ENCODE assay signal across 12 mouse cellular contexts in genomic region chr9:59254716-59255421, GRCm38 (mm10). TPM values are rescaled to one million over a fixed set of nuclear protein-coding genes. Genes with fewer than 3 reads are reported as not detected.
DNase-seq lines count a peak whose midpoint lies in the region; ATAC-seq and TF ChIP-seq lines count a peak whose summit lies in the region.
"Had no signal": no experiment of that assay in that cellular context is flagged by ENCODE, and none has a peak within 500 bp of the region (broad histone marks: within the 10 kb centered on the region; RNA-seq: fewer than 3 reads in every experiment).

No protein-coding gene starts in this region.

- no peak overlapping the region for H3ac ChIP-seq in myocyte (ENCODE audit: control insufficient read depth, insufficient read length)

- no peak overlapping the region for H3K4me2 ChIP-seq in kidney, embryonic 16.5 days (replicated peaks; ENCODE audit: low read depth, low read length)
- peak overlapping the region; percentile 25 for H3K4me2 ChIP-seq in myocyte (ENCODE audit: low read depth)
- H3K4me2 ChIP-seq in lung, postnatal 0 days (replicated peaks; ENCODE audit: low read depth, low read length): no peak overlapping the region
- H3K4me2 ChIP-seq: liver, embryonic 13.5 days had no signal

- H3K27me3 ChIP-seq in kidney, adult 2 months (replicated peaks; ENCODE audit: control insufficient read depth, insufficient read depth, low read length): no peaks in the 10 kb centered on the region
- no peaks in the 10 kb centered on the region for H3K27me3 ChIP-seq in kidney, embryonic 16.5 days (ENCODE audit: insufficient read depth, low read length)
- no peaks in the 10 kb centered on the region for H3K27me3 ChIP-seq in myocyte (ENCODE audit: control insufficient read depth, insufficient read depth, insufficient read length)
- H3K27me3 ChIP-seq in lung, postnatal 0 days (replicated peaks; ENCODE audit: insufficient read depth, low read length): no peaks in the 10 kb centered on the region
- H3K27me3 ChIP-seq: liver, embryonic 13.5 days had no signal

- H3K36me3 ChIP-seq in kidney, adult 2 months (ENCODE audit: control insufficient read depth, insufficient read depth, low read length): no peaks in the 10 kb centered on the region
- no peaks in the 10 kb centered on the region for H3K36me3 ChIP-seq in kidney, embryonic 16.5 days (ENCODE audit: insufficient read depth, low read length)
- H3K36me3 ChIP-seq in myocyte (ENCODE audit: control insufficient read depth, insufficient read depth): no peaks in the 10 kb centered on the region
- no peaks in the 10 kb centered on the region for H3K36me3 ChIP-seq in lung, postnatal 0 days (ENCODE audit: insufficient read depth, low read length)
- H3K36me3 ChIP-seq: liver, embryonic 13.5 days had no signal

- H3K4me3 ChIP-seq in kidney, adult 2 months (ENCODE audit: insufficient read depth, low read depth, low read length): no peak overlapping the region
- H3K4me3 ChIP-seq in kidney, embryonic 16.5 days (ENCODE audit: low read length): no peak overlapping the region
- H3K4me3 ChIP-seq in myocyte: no peak overlapping the region
- H3K4me3 ChIP-seq in lung, postnatal 0 days (ENCODE audit: low read depth, low read length): no peak overlapping the region
- H3K4me3 ChIP-seq: liver, embryonic 13.5 days had no signal

- H3K9ac ChIP-seq in kidney, embryonic 16.5 days (replicated peaks; ENCODE audit: low read length): no peak overlapping the region
- H3K9ac ChIP-seq in lung, postnatal 0 days (replicated peaks; ENCODE audit: low read depth): no peak overlapping the region
- H3K9ac ChIP-seq: liver, embryonic 13.5 days had no signal

- peak; percentile 70 for DNase-seq in adrenal gland, adult 2 months
- no peak for DNase-seq in adrenal gland, adult 18-20 months (ENCODE audit: low spot score in 2 of 2)
- DNase-seq in kidney, adult 2 months: peak; percentile 34
- peak; percentile 33 for DNase-seq in NIH3T3 (ENCODE audit: low read depth)
- no peak for DNase-seq in cerebellum, adult 11-12 months
- no peak for DNase-seq in lung, postnatal 0 days (ENCODE audit: low spot score)
- DNase-seq: cerebellum, adult 9-11 months; liver, embryonic 13.5 days had no signal

- no peak for ATAC-seq in kidney, embryonic 16.5 days (ENCODE audit: low FRiP score, low TSS enrichment)
- ATAC-seq in lung, postnatal 0 days: no peak

- no peak for TF ChIP-seq CTCF in kidney, adult 2 months (conservative IDR thresholded peaks at IDR 0.05; ENCODE audit: insufficient read depth, insufficient read length, low read depth, low read length)
- TF ChIP-seq CTCF in lung, postnatal 0 days (IDR thresholded peaks at IDR 0.05): no peak

- no peak for TF ChIP-seq POLR2A in kidney, adult 2 months (IDR thresholded peaks at IDR 0.05; ENCODE audit: low read depth, low read length)
- no peak for TF ChIP-seq POLR2A in myocyte (IDR thresholded peaks at IDR 0.05; ENCODE audit: insufficient read length, low read depth)

- WGBS in kidney, adult 2 months: 55% methylated on average over 5 of the region's 5 CpGs
- WGBS in kidney, embryonic 16.5 days: 67% methylated on average over 5 of the region's 5 CpGs
- WGBS in lung, postnatal 0 days: 58% methylated on average over 5 of the region's 5 CpGs

- H3K27ac ChIP-seq in kidney, adult 2 months (ENCODE audit: insufficient read depth, low read depth, low read length): no peak overlapping the region
- no peak overlapping the region for H3K27ac ChIP-seq in kidney, embryonic 16.5 days (ENCODE audit: low read length)
- H3K27ac ChIP-seq in lung, postnatal 0 days (ENCODE audit: low read length): no peak overlapping the region
- H3K27ac ChIP-seq: kidney, postnatal 0 days; liver, embryonic 13.5 days; macrophage had no signal

- H3K4me1 ChIP-seq in kidney, adult 2 months (ENCODE audit: control insufficient read depth, insufficient read depth, low read length): no peaks in the 10 kb centered on the region
- H3K4me1 ChIP-seq in kidney, embryonic 16.5 days (ENCODE audit: insufficient read depth, low read length): 0 out of 2 replicates have a peak, but pooled peaks cover 4% of the 10 kb centered on the region
- H3K4me1 ChIP-seq in lung, postnatal 0 days (ENCODE audit: insufficient read depth, low read depth, low read length): no peaks in the 10 kb centered on the region
- H3K4me1 ChIP-seq: liver, embryonic 13.5 days had no signal

- H3K9me3 ChIP-seq in kidney, embryonic 16.5 days (ENCODE audit: low read length): no peaks in the 10 kb centered on the region
- H3K9me3 ChIP-seq in lung, postnatal 0 days (ENCODE audit: low read length): no peaks in the 10 kb centered on the region
- H3K9me3 ChIP-seq: liver, embryonic 13.5 days had no signal

- no peak for TF ChIP-seq EP300 in lung, postnatal 0 days (IDR thresholded peaks at IDR 0.05)

- H3K79me2 ChIP-seq in myocyte (ENCODE audit: control insufficient read depth, insufficient read depth): no peaks in the 10 kb centered on the region

TF ChIP-seq in myocyte, 11 proteins besides CTCF, POLR2A, EP300 and RAD21:
- TF ChIP-seq MYOD1 (IDR thresholded peaks at IDR 0.05; ENCODE audit: control insufficient read depth in 1 of 3, insufficient read length in 2 of 3, low read depth in 2 of 3) (peak in 2 of 3 experiments; percentile 11 to 64), USF1 (IDR thresholded peaks at IDR 0.05; ENCODE audit: low read depth) (no peak), MYOG (IDR thresholded peaks at IDR 0.05; ENCODE audit: control insufficient read depth in 1 of 3, insufficient read depth in 1 of 3, insufficient read length in 2 of 3, low read depth in 2 of 3) (peak in 1 of 3 experiments; percentile 47), SRF (IDR thresholded peaks at IDR 0.05; ENCODE audit: control insufficient read depth, insufficient read length, low read depth) (no peak), REST (IDR thresholded peaks at IDR 0.05; ENCODE audit: insufficient read depth, insufficient read length) (no peak)

RNA-seq across cellular contexts. Expression of gene Adpgk, which starts 36.5 kb away (rescaled TPM):
- 10 to 100 TPM; 28.0 to 28.6 TPM for total RNA-seq in adrenal gland, adult 2 months (2021)
- polyA plus RNA-seq in adrenal gland, adult 2 months (2012; rRNA removed): 25.2 and 25.8 TPM in 2 replicates
- total RNA-seq in adrenal gland, adult 18-20 months (2021): 10 to 100 TPM; 25.4 to 31.9 TPM
- 7.8 and 10.9 TPM in 2 replicates for polyA plus RNA-seq in kidney, adult 2 months (2012; rRNA removed)
- polyA plus RNA-seq in kidney, embryonic 16.5 days (2015; fragmentation: Nextera tagmentation; extraction: Ambion mirVana): 36.7 and 37.6 TPM in 2 replicates
- polyA plus RNA-seq in myocyte (2012; fragmentation: generic; extraction: Trizol): 25.4 TPM
- polyA plus RNA-seq in lung, postnatal 0 days (2015; fragmentation: Nextera tagmentation; extraction: Ambion mirVana): 26.6 and 26.7 TPM in 2 replicates

Comparison
In these comparisons a context has a peak if more than half of its experiments do, and no peak if none do; other contexts are left out.
1. DNase-seq: peak in adrenal gland, adult 2 months (single experiment), kidney, adult 2 months (single experiment) and NIH3T3 (single experiment); none in adrenal gland, adult 18-20 months (0 of 2), cerebellum, adult 11-12 months (single experiment) and lung, postnatal 0 days (single experiment).